Mouse (Mus musculus) cerebellum, adult 2 months (tissue): Measurements from ENCODE around the gene Gdpd2.

Experiments
- CTCF ChIP-seq: fragments of 200-500 bp; IDR thresholded peaks from 2 replicates; pipeline ENCODE4 v1.5.1; 2011; ENCODE audit warnings: low read depth, mild to moderate bottlenecking, control low read depth, low read length, moderate library complexity, borderline replicate concordance; ENCODE audit not compliant: insufficient read depth
- POLR2A ChIP-seq: fragments of 200-500 bp; IDR thresholded peaks from 2 replicates; pipeline ENCODE4 v1.6.1; 2011; ENCODE audit warnings: low read length, control low read depth, borderline replicate concordance; ENCODE audit not compliant: insufficient read depth

GRCm38 (mm10) chrX:100769281-100769680 lies 39.6 kb downstream of the Gdpd2 start:
- TF ChIP-seq CTCF (no peak), POLR2A (no peak)
